Mouse (Mus musculus) C2C12 (cell line): ENCODE measurements around the gene Gm20441. TPM values are rescaled to one million over a fixed set of nuclear protein-coding genes. Genes with fewer than 3 reads are reported as not detected.
"Not testable (repeated sequence)": the region's sequence is repeated elsewhere in the genome, so short reads cannot be mapped to it uniquely, and the experiment has no call there.

Source experiments
- H3K27me3 ChIP-seq: one replicate; pipeline ENCODE4 v1.6.1; 2011; ENCODE audit not compliant: control insufficient read depth, insufficient read depth, insufficient read length
- H3K36me3 ChIP-seq: one replicate; pipeline ENCODE4 v1.6.1; 2011; ENCODE audit not compliant: control insufficient read depth, insufficient read depth
- H3K4me3 ChIP-seq: one replicate; pipeline ENCODE4 v1.5.1; 2011; ENCODE audit warnings: mild to moderate bottlenecking, control low read depth; ENCODE audit not compliant: poor library complexity, insufficient read depth, severe bottlenecking
- H3K79me2 ChIP-seq: one replicate; pipeline ENCODE4 v1.6.1; 2011; ENCODE audit not compliant: control insufficient read depth, insufficient read depth
- H3K79me3 ChIP-seq: one replicate; pipeline ENCODE4 v1.6.1; 2011; ENCODE audit warnings: low read depth, control low read depth
- H3ac ChIP-seq: one replicate; pipeline ENCODE3; 2011; ENCODE audit warnings: low read depth; ENCODE audit not compliant: control insufficient read depth, insufficient read length
- CEBPB ChIP-seq: IDR thresholded peaks from one replicate; pipeline ENCODE4 v1.6.1; 2011; ENCODE audit warnings: low read depth, mild to moderate bottlenecking, control low read depth, moderate library complexity
- CTCF ChIP-seq: IDR thresholded peaks from one replicate; pipeline ENCODE4 v1.5.1; 2011; ENCODE audit not compliant: control insufficient read depth, insufficient read depth, insufficient read length
- FOSL1 ChIP-seq: IDR thresholded peaks from one replicate; pipeline ENCODE4 v1.8.0; 2011; ENCODE audit warnings: mild to moderate bottlenecking, low read length; ENCODE audit not compliant: poor library complexity, insufficient read depth, severe bottlenecking
- MAX ChIP-seq: IDR thresholded peaks from one replicate; pipeline ENCODE4 v1.6.1; 2011; ENCODE audit warnings: mild to moderate bottlenecking, control low read depth
- MYOD1 ChIP-seq: IDR thresholded peaks from one replicate; pipeline ENCODE4 v1.6.1; 2011; ENCODE audit warnings: low read depth; ENCODE audit not compliant: control insufficient read depth, insufficient read length
- MYOG ChIP-seq: IDR thresholded peaks from one replicate; pipeline ENCODE4 v1.6.1; 2011; ENCODE audit not compliant: control insufficient read depth, insufficient read length; ENCODE audit errors: extremely low read depth
- USF1 ChIP-seq: IDR thresholded peaks from one replicate; pipeline ENCODE4 v1.6.1; 2011; ENCODE audit warnings: low read depth, mild to moderate bottlenecking, control low read depth, moderate library complexity
- polyA plus RNA-seq: library from polyadenylated mRNA; unstranded; fragments of >200 nt; fragmentation: generic; extraction: Trizol; gene quantifications from one replicate; pipeline ENCODE4 v1.2.1, GENCODE M21; 2012; ENCODE audit warnings: missing spikeins

Gene Gm20441
- polyA plus RNA-seq, 1 experiment, result not detected

GRCm38 (mm10) chr10:75774102-75774501 lies 6.7 kb downstream of the Gm20441 start:
- Histone ChIP-seq H3K36me3 (no peaks in the 10 kb centered on the region), H3K27me3 (peaks cover 6% of the 10 kb centered on the region), H3K79me3 (no peaks in the 10 kb centered on the region), H3K4me3 (no peak overlapping the region), H3K79me2 (no peaks in the 10 kb centered on the region), H3ac (no peak overlapping the region)
- TF ChIP-seq MAX, result no peak
- TF ChIP-seq MYOD1, result no peak
- TF ChIP-seq USF1, result no peak
- TF ChIP-seq CTCF, result no peak
- no peak for TF ChIP-seq MYOG
- TF ChIP-seq CEBPB, result no peak
- TF ChIP-seq FOSL1, result no peak

DNA sequence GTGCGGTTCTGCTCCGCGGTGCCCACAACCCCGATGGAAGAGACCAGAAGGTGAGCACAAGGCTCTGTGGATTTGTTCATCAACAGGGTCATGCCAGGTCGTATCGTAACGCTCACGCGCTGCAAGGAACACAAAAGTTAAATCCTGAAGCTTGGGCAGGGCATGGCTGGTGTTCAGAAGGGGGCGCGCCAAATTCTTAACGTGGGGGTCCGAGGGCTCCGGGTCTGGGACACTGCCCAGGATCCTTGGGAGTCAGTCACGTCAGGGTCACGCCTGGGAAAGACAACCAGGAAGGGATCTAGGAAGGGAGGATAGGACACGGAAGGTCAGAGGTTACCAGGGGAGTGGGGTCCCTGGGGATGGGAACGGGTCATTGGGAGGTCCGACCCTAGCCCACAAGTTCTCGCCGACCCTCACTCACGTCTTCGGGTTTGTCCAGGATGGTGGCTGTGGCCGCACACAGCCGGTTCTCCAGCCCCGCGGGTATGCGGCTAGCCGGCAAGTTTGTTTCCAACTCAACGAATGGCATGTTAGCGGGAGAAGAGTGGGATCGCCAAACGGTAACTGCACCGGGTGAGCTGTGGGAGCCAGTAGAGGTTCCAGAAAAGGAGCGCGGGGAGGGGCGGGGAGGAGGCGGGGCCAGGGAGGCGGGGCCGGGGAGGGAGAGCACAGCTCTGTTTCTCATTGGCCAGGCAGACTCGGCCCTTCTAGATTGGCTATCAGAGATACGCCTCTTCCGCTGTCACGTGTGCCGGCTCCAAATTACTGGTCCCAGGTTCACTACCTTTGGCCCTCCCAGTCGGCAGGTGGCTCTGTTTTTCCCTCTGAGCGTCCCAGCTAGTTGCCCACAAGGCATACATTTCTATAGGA lies 7.7 kb downstream of the Gm20441 start, which contains the start of gene Ddt:
Gene Ddt, minus strand, starts transcription at position 620 of the 870 bp plus-strand sequence.
- Histone ChIP-seq H3ac (peak within 1 kb of the TSS; percentile 77), H3K27me3 (peaks cover 6% of the 10 kb centered on the region), H3K79me3 (no peaks in the 10 kb centered on the region), H3K79me2 (no peaks in the 10 kb centered on the region), H3K4me3 (peak within 1 kb of the TSS; percentile 63), H3K36me3 (no peaks in the 10 kb centered on the region)
- TF ChIP-seq USF1 (peak; percentile 94), CTCF (peak; percentile 24), CEBPB (no peak), MYOG (no peak), MAX (peak; percentile 18), MYOD1 (no peak), FOSL1 (no peak)

GRCm38 (mm10) chr10:75767756-75768155 lies 13.0 kb downstream of the Gm20441 start:
- peaks cover 14% of the 10 kb centered on the region for H3K79me2 ChIP-seq
- not testable (repeated sequence) for H3K36me3 ChIP-seq, H3K4me3 ChIP-seq, H3ac ChIP-seq, H3K27me3 ChIP-seq
- peaks cover 11% of the 10 kb centered on the region for H3K79me3 ChIP-seq

- Histone ChIP-seq H3K4me3 (no peak overlapping the region), H3K79me3 (peaks cover 20% of the 10 kb centered on the region), H3K79me2 (peaks cover 23% of the 10 kb centered on the region), H3K27me3 (no peaks in the 10 kb centered on the region), H3K36me3 (peaks cover 3% of the 10 kb centered on the region), H3ac (no peak overlapping the region)
- no peak for TF ChIP-seq FOSL1
- TF ChIP-seq MYOG, result no peak
Observed at GRCm38 (mm10) chr10:75766856-75767255, 13.9 kb downstream of the Gm20441 start.

DNA sequence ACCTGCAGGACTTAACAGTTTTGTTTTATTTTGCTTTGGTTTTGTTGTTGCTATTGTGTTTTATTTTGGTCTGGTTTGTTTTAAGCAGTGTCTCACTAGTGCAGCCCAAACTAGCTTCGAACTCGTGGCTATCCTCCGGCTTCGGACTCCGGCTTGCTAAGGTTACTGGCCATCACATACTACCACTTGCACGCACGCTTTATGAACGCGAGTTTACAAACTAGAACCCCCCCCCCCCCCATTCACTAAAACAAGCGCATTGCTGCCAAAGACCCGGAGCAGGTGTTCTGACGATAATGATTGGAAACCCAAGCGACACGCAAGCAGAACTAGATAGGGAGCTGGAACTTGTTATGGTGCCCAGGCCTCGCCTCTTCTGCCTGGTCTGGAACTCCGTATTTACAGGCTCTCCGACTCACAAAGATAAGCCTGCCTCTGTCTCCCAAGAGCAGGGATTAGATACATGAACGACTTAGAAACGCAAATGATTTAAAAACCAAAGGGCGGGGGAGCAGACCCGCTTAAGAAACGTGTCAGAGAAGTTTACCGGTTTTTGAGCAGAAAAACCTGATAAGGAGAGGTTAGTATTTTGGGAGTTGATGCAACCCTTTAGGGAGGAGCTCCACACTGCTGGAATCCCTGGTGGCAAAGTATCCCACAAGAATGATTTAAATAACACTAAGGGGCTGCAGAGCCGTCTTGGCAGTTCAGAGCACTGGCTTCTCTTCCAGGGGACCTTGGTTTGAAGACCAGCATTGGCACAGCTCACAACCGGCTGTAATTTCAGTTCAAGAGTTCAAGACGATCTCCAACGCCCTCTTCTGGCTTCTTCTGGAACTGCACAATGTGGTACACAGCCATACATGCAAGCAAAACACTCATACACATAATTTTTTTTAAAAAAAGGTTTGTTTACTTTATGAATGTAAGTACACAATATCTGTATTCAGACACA lies 16.0 kb downstream of the Gm20441 start:
- no peak for TF ChIP-seq FOSL1
- TF ChIP-seq CTCF, result peak; percentile 10
- Histone ChIP-seq H3K79me3 (peaks cover 40% of the 10 kb centered on the region), H3K27me3 (no peaks in the 10 kb centered on the region), H3ac (peak overlapping the region; percentile 51), H3K36me3 (peaks cover 11% of the 10 kb centered on the region), H3K79me2 (peaks cover 44% of the 10 kb centered on the region), H3K4me3 (peak overlapping the region; percentile 93)
